Mouse (Mus musculus) thymus, adult 2 months (tissue): ENCODE results near the gene Gm16867. TPM values are rescaled to one million over a fixed set of nuclear protein-coding genes. Genes with fewer than 3 reads are reported as not detected.
"Not testable (repeated sequence)": the region's sequence is repeated elsewhere in the genome, so short reads cannot be mapped to it uniquely, and the experiment has no call there.

Experiments used
- DNase-seq: peaks from one replicate; pipeline ENCODE4 v3.0.0; 2021
- H3K27ac ChIP-seq: fragments of 200-500 bp; 2 replicates; pipeline ENCODE4 v1.5.1; 2012; ENCODE audit warnings: low read length, control low read depth; ENCODE audit not compliant: control insufficient read depth, insufficient read depth
- H3K27me3 ChIP-seq: fragments of 200-500 bp; 2 replicates; pipeline ENCODE4 v1.6.1; 2012; ENCODE audit warnings: mild to moderate bottlenecking, low read length, moderate library complexity, mixed read lengths; ENCODE audit not compliant: control insufficient read depth, insufficient read depth
- H3K36me3 ChIP-seq: fragments of 200-500 bp; 2 replicates; pipeline ENCODE4 v1.6.1; 2012; ENCODE audit warnings: mild to moderate bottlenecking, low read length, moderate library complexity; ENCODE audit not compliant: control insufficient read depth, insufficient read depth
- H3K4me1 ChIP-seq: fragments of 200-500 bp; replicated peaks from 2 replicates; pipeline ENCODE4 v1.6.1; 2012; ENCODE audit warnings: low read length; ENCODE audit not compliant: control insufficient read depth, insufficient read depth
- H3K4me3 ChIP-seq: fragments of 200-500 bp; 2 replicates; pipeline ENCODE4 v1.5.1; 2012; ENCODE audit warnings: mild to moderate bottlenecking, low read length, control low read depth, moderate library complexity; ENCODE audit not compliant: control insufficient read depth, insufficient read depth
- WGBS: fragments of 180-500 bp; shearing (Covaris S2); methylation state at CpG from one replicate; pipeline ENCODE4 v1.1.7; 2018; 5-methylcytosine and 5-hydroxymethylcytosine counted together
- polyA plus RNA-seq: library from polyadenylated mRNA; depleted of rRNA; stranded (reverse); fragments of >200 nt; gene quantifications from 2 replicates; pipeline ENCODE4 v1.2.3, GENCODE M21; 2012

Gm16867 gene
- polyA plus RNA-seq, 1 experiment = 21.6 TPM

GRCm38 (mm10) chr14:69507000-69507399 is 3.8 kb upstream of the Gm16867 start:
- WGBS = no CpG with 5 or more reads among the region's 1 CpGs

GRCm38 (mm10) chr14:69502440-69503150 is 567 bp downstream of the Gm16867 start:
- WGBS = no CpG with 5 or more reads among the region's 73 CpGs
- not testable (repeated sequence) for H3K27me3 ChIP-seq, H3K4me1 ChIP-seq, DNase-seq, H3K27ac ChIP-seq, H3K4me3 ChIP-seq, H3K36me3 ChIP-seq

More at GRCm38 (mm10) chr14:69507000-69507399, 3.8 kb upstream of the Gm16867 start:
- not testable (repeated sequence) for H3K4me3 ChIP-seq, H3K4me1 ChIP-seq, H3K27ac ChIP-seq, H3K27me3 ChIP-seq, H3K36me3 ChIP-seq, DNase-seq

- H3K36me3 ChIP-seq, H3K27ac ChIP-seq, H3K27me3 ChIP-seq, DNase-seq, H3K4me3 ChIP-seq, H3K4me1 ChIP-seq: not testable (repeated sequence)
Observed at GRCm38 (mm10) chr14:69496259-69496658, 6.9 kb downstream of the Gm16867 start.

- not testable (repeated sequence) for H3K27ac ChIP-seq, H3K36me3 ChIP-seq, H3K4me1 ChIP-seq, DNase-seq, H3K27me3 ChIP-seq, H3K4me3 ChIP-seq
- no CpG with 5 or more reads among the region's 2 CpGs for WGBS
Observed at GRCm38 (mm10) chr14:69494946-69495345, 8.2 kb downstream of the Gm16867 start.

GRCm38 (mm10) chr14:69494522-69494921 is 8.6 kb downstream of the Gm16867 start:
- H3K4me1 ChIP-seq, DNase-seq, H3K27ac ChIP-seq, H3K27me3 ChIP-seq, H3K4me3 ChIP-seq, H3K36me3 ChIP-seq: not testable (repeated sequence)
- WGBS = no CpG with 5 or more reads among the region's 3 CpGs

GRCm38 (mm10) chr14:69488001-69488400 is 15.2 kb downstream of the Gm16867 start:
- no CpG with 5 or more reads among the region's 10 CpGs for WGBS
- H3K4me1 ChIP-seq = not testable (repeated sequence)

GRCm38 (mm10) chr14:69485466-69486135 is 17.6 kb downstream of the Gm16867 start:
- not testable (repeated sequence) for H3K27me3 ChIP-seq, H3K4me3 ChIP-seq, H3K27ac ChIP-seq, H3K36me3 ChIP-seq, H3K4me1 ChIP-seq, DNase-seq
- no CpG with 5 or more reads among the region's 18 CpGs for WGBS

More at GRCm38 (mm10) chr14:69488001-69488400, 15.2 kb downstream of the Gm16867 start:
- not testable (repeated sequence) for DNase-seq, H3K36me3 ChIP-seq, H3K27me3 ChIP-seq, H3K27ac ChIP-seq, H3K4me3 ChIP-seq

- H3K36me3 ChIP-seq, H3K27me3 ChIP-seq, H3K4me3 ChIP-seq, H3K27ac ChIP-seq, H3K4me1 ChIP-seq, DNase-seq: not testable (repeated sequence)
- WGBS = no CpG with 5 or more reads among the region's 11 CpGs
Observed at GRCm38 (mm10) chr14:69473941-69474646, 29.1 kb downstream of the Gm16867 start.

- not testable (repeated sequence) for H3K27me3 ChIP-seq, DNase-seq, H3K36me3 ChIP-seq, H3K27ac ChIP-seq, H3K4me3 ChIP-seq, H3K4me1 ChIP-seq
- WGBS = no CpG with 5 or more reads among the region's 2 CpGs
Observed at GRCm38 (mm10) chr14:69473322-69473721, 29.8 kb downstream of the Gm16867 start.

- no CpG with 5 or more reads among the region's 8 CpGs for WGBS
- H3K36me3 ChIP-seq, H3K27ac ChIP-seq, H3K27me3 ChIP-seq, H3K4me1 ChIP-seq, H3K4me3 ChIP-seq, DNase-seq: not testable (repeated sequence)
Observed at GRCm38 (mm10) chr14:69470122-69470708, 32.9 kb downstream of the Gm16867 start.
